Mouse (Mus musculus) stomach, postnatal 0 days (tissue): ENCODE data around the gene L2hgdh.

Experiments used
- CTCF ChIP-seq: IDR thresholded peaks from 2 replicates; pipeline ENCODE4 v1.5.1; 2016; ENCODE audit warnings: antibody characterized with exemption, low read depth, mild to moderate bottlenecking, moderate library complexity
- EP300 ChIP-seq: optimal IDR thresholded peaks from 2 replicates; pipeline ENCODE3; 2016; ENCODE audit warnings: antibody characterized with exemption

DNA sequence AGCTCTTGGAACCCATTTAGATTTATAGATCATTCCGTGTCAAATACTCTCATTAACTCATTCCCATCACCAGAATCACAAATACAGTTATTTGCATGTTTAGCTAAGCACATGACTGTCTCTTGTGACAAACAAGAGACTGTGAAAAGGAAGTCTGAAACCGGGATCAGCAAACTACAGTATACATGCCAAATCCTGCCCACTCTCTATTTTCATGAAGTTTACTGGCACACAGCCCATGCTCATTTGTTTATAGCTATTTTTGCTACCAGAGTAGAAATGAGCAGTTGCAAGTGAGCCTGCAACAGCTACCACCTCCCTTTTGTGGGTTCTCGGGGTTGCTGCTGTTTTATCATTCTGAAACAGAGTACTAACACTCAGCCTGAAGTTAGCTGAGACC, 79.8 kb downstream of the L2hgdh start:
- TF ChIP-seq EP300 (no peak), CTCF (no peak)
